Mouse (Mus musculus): ENCODE measurements at regions not wholly inside any gene's neighbourhood (a gene's known extent, or its start where the extent isn't known, plus 50 kb on each side); places are given as distances from the start of the nearest gene placed in this dataset.

DNA sequence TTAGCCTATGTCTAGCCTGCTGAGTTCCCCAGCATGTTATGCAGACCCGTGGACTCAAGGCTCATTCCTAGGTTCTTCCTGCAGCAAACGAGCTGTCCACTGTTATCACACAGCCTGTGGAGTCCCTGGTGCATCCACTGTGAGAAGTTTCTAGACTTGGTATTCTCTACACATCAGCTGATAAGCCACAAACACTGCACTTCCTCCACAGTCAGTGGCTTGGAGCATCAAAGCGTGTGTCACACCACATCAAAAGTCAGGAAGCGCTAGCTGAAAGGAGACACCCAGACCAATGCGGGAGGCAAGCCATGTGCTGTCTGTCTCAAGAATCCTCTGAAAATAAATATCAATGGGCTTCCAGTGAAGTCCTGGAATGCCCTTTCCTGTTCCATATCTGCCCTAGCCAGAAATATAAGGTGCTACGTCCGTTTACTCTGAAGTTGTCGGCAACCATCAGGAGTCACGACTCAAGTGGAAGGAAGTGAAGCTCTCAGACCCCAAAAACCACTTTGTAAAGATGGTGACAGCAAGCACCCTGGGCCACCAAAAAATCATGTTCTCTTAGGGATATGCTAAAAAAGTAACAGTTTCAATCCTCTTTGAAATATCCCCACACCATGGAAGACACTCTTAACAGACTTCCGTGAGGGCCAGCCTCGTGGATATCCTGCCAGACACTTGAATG is 227.7 kb downstream of the Adgrl2 start:
- ATAC-seq (replicated peaks in 1 of 2; ENCODE audit: insufficient read depth in 1 of 2, low FRiP score in 2 of 2, low TSS enrichment in 1 of 2, low read depth in 1 of 2, poor library complexity in 2 of 2, severe bottlenecking in 2 of 2) = peak; percentile 84 to 89

DNA sequence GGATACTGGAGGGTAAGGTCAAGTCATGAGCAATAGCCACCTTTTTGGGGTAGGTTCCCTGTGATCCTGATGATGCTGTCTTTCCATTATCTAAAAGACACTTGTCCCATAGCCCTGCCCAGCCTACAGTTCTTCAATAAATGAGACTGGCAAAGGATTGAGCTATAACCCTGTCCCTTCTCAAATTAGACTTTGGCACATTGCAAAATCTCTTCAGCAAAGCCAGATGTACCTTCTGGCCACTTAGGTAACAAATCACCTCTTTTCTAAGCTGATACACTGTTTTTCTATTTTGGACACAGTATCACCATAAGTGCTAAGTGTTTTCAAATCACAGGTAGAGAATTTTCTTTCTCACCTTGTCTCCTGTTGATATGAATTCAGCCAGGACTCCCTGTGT is 228.8 kb downstream of the Adgrl2 start:
- no peak for ATAC-seq (replicated peaks in 1 of 2; ENCODE audit: insufficient read depth in 1 of 2, low FRiP score in 2 of 2, low TSS enrichment in 1 of 2, low read depth in 1 of 2, poor library complexity in 2 of 2, severe bottlenecking in 2 of 2)

DNA sequence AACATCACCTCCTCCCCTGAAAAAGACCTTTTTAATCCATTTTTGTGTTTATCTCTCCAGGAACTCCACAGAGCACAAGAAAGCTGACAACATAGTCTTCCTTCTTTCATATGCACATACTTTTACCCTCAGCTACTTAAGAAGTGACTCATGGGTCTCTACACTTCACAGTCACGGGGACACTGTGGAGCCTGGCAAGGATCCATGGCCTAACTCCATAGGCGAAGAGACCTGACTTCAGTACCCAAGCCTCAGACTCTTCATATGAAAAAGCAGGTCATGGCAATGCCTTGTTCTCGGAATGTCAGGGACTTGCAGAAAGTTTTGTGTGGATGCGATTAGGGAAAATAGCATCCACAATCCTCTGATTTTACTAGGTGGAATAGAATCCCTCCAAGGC is 230.9 kb downstream of the Adgrl2 start:
- ATAC-seq (replicated peaks in 1 of 2; ENCODE audit: insufficient read depth in 1 of 2, low FRiP score in 2 of 2, low TSS enrichment in 1 of 2, low read depth in 1 of 2, poor library complexity in 2 of 2, severe bottlenecking in 2 of 2) = no peak

DNA sequence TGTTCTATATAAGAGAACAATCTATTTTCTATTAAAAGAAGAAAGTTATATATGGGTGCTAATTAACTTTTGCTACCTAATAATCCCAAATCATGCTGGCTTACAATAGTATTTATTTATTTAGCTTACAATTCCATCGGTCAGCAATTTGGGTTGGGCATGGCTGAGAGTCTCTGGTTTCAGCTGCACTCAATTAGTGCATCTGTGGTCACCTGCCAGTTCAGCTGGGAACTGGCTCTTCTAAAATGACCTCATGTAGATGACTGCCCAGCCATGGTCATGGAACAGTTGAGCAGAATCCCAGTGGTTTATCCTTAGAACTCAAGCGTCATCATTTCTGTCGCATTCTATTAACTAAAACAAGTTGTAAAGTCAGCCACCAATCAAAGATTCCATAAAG is 244.1 kb downstream of the Adgrl2 start:
- no peak for ATAC-seq (replicated peaks in 1 of 2; ENCODE audit: insufficient read depth in 1 of 2, low FRiP score in 2 of 2, low TSS enrichment in 1 of 2, low read depth in 1 of 2, poor library complexity in 2 of 2, severe bottlenecking in 2 of 2)

DNA sequence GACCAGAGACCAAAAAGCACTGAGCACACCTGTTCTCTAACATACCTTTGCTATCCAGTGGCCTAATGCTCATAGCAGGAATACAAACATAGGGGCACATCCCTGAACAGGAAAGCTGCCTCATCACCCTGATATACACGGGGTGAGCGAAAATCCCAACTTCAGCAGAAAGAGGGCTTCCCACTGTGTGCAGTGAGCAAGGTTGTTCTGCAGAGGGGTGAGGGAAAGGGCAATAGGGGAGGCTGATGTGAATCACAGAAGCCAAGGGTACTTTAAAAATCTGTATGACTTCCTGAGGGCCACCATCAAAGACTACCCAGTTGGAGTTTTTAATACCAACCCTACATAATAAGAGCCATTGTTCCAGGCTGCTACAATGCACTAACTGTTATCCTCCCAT is 245.7 kb downstream of the Adgrl2 start:
- ATAC-seq (replicated peaks in 1 of 2; ENCODE audit: insufficient read depth in 1 of 2, low FRiP score in 2 of 2, low TSS enrichment in 1 of 2, low read depth in 1 of 2, poor library complexity in 2 of 2, severe bottlenecking in 2 of 2) = no peak

DNA sequence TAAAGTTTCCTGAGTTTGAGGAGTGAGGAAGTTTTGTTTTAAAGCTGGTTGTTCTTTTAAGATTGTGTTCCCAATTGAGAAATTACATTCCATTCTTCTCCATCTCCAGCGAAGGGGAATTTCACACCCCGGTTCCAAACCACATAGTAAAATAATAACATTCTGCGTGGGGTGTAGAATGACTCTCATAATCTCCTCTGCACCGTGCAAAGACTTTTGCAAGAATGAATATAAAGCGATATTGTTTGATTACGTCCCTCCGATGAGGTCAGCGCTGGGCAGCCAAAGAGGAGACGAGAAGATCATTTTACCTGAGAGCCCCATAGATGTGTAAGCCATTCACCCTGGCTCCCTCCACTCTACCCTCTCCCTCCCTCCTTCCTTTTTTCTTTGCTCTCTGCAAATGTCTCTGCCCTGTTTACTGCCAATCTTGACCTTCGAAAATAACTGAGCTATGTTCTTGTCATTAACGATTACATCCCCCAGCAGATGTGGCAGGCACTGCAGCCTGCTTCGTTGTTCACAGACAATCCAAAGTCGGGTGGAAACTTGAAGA is 256.1 kb downstream of the Adgrl2 start:
- no peak for ATAC-seq (replicated peaks in 1 of 2; ENCODE audit: insufficient read depth in 1 of 2, low FRiP score in 2 of 2, low TSS enrichment in 1 of 2, low read depth in 1 of 2, poor library complexity in 2 of 2, severe bottlenecking in 2 of 2)

DNA sequence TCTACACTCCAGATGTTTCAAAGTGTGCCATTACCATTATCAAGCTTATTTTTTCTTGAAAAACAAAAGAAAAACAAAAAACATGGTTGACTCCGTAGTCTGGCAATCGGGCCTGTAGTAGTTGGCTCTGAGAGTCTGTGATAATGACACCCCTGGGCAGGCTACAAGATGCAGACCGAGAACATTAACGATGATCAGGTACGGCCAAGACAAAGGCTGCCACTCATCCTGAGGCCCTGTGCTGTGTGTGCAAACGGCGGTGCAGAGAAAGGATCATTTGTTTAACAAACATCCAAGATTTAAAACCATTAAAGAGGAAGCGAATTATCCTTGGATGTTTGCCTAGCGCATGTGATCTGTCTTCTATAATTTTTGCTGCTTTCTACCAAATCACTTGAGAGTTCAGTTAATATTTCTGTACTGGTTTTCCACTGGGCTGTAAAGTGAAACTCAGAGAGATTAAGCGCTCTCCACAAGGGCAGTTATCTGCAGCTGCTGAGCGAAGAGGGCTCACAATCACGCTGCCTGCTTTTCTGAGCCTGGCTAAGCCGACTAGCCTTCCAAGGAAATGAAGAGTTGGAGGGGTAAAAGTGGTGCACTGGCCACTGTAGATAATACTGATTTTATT is 257.0 kb downstream of the Adgrl2 start:
- no peak for ATAC-seq (replicated peaks in 1 of 2; ENCODE audit: insufficient read depth in 1 of 2, low FRiP score in 2 of 2, low TSS enrichment in 1 of 2, low read depth in 1 of 2, poor library complexity in 2 of 2, severe bottlenecking in 2 of 2)

DNA sequence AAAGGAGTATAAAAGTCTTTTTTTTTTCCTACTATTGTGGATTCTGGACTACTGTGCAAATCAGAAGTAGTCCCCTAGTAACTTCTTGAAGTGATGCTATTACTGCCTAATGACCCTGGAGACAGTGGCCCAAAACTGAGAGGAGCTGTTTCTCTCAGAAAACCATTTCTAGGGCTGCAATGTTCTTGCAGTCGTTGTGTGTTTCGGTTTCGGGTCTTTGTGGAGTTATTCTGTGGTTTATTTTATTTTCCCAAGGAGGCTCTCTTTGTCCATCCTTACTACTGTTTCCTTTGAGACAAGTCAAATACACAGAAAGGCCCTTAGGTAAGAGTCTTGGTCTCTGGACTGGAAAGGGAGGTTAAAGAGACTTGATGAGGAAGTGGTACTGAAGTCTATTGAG is 258.9 kb downstream of the Adgrl2 start:
- no peak for ATAC-seq (replicated peaks in 1 of 2; ENCODE audit: insufficient read depth in 1 of 2, low FRiP score in 2 of 2, low TSS enrichment in 1 of 2, low read depth in 1 of 2, poor library complexity in 2 of 2, severe bottlenecking in 2 of 2)

DNA sequence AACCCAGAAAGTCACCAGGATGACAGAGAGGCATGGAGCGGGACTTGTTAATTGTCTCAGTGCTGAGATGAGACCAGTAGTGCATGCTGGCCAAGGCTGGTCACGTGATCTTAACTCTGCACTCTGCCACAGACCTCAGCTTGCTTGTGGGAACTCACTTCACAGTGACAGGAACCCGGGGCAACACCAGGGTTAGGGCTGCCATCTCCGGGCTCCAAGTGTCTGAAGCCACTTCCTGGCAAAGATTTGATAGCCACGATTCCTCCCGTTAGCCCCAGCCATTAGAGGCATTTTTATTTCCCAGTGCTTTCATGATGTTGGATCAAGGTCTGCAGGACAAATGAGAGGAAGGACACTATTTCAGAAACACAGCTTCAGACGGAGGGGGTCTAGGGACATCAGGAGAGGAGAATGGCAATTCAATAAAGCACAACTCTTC is 261.1 kb downstream of the Adgrl2 start:
- ATAC-seq (replicated peaks in 1 of 2; ENCODE audit: insufficient read depth in 1 of 2, low FRiP score in 2 of 2, low TSS enrichment in 1 of 2, low read depth in 1 of 2, poor library complexity in 2 of 2, severe bottlenecking in 2 of 2) = peak; percentile 86 to 90

DNA sequence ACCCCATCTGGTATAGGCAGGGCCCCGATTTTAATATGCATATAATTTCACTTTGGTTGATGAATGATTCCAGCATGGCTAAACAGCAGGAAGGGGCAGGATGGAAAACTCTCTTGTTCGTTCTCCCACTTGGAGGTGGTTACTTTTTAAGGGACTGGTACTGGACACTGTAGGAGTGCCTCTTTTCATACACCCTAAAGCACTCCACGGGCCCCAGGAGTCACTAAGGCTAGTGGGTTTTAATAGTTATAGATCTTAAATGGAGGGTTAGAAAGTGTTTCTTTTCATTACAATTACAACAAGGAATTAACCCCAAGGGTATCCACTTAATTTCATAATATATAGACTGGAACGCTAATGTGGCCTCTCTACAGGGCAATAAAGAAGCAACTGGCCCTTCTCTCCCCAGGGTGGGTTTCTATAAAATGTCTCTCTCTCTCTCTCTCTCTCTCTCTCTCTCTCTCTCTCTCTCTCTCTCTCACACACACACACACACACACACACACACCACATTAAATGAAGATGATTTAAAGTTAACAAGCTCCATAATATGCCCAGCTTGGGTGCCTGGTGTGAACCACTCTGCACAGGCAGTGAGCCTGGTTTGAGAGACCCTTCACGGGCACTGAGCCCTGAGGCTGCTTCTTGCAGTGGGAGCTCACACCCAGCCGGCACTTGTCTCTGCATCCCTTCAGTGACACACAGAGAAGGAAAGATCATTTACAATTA is 261.7 kb downstream of the Adgrl2 start:
- no peak for ATAC-seq (replicated peaks in 1 of 2; ENCODE audit: insufficient read depth in 1 of 2, low FRiP score in 2 of 2, low TSS enrichment in 1 of 2, low read depth in 1 of 2, poor library complexity in 2 of 2, severe bottlenecking in 2 of 2)

DNA sequence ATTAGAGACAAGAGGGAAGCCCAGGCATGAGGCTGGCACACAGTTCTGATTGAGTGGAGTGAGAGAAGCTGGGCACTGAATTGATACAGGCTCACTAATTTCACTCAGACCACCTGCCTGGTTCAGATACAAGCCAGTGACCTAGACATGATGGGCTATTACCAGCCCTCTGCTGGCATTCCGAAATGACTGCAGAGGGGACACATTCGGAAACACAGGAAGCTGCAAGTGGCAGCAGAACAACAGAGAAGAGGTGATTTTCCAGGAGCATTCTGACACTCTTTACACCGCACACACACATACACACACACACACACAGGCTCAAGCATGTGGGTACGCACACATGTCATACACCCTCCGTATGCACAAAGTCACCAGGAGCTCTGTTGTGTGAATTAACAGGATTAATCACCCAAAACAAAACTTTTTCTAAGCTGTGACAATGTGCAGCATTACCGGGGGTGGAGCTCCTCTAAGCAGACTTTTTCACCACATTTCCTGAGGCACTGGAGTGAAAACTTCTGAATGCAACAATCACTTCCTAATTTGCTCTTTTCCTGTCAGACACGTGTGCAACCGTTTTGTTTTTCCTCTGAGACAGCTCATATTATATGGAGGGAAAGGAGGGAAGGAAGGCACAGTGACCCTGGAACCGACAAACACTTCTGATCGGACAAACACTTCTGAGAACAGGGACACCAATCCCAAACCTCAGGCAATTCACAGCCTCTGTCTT is 263.6 kb downstream of the Adgrl2 start:
- peak; percentile 56 to 58; a peak in 3 of 4 replicates for ATAC-seq (replicated peaks in 1 of 2; ENCODE audit: insufficient read depth in 1 of 2, low FRiP score in 2 of 2, low TSS enrichment in 1 of 2, low read depth in 1 of 2, poor library complexity in 2 of 2, severe bottlenecking in 2 of 2)

DNA sequence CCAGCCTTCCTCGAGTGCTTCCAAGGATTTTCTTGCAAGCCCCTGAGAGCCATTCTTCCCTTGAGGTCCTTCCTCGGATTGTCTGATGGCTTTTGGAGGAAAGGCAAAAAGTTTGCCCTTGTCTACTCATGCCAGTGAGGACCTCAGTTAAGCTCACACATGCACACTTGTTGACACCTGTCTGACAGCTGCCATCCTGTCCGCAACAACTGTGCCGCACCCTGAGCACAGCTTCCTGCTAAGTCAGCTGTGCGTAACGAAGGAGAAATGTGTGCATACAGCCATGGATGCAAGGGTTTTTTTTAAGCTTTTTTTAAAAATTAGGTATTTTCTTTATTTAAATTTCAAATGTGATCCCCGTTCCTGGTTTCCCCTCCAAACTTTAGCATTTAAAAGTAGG is 293.8 kb downstream of the Adgrl2 start:
- ATAC-seq (replicated peaks in 1 of 2; ENCODE audit: insufficient read depth in 1 of 2, low FRiP score in 2 of 2, low TSS enrichment in 1 of 2, low read depth in 1 of 2, poor library complexity in 2 of 2, severe bottlenecking in 2 of 2) = no peak

DNA sequence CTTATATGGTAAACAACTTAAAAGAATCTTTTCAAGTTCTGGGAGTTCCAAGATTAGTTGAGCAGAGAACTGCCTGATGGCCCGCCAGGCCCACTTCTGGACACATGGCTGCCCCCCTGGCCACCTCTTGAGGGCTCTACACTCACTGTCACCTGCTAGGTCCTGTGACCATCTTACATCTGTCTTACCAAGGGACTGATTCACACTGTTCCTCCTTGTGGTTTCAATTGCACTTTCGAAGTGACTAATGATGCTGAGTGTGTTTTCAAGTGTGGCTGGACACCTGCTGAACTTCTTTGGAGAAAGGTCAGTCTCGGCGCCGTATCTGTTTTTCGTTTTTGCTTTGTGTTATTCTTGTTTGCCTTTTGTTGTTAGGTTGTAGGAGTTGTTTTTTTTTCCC is 294.9 kb downstream of the Adgrl2 start:
- no peak for ATAC-seq (replicated peaks in 1 of 2; ENCODE audit: insufficient read depth in 1 of 2, low FRiP score in 2 of 2, low TSS enrichment in 1 of 2, low read depth in 1 of 2, poor library complexity in 2 of 2, severe bottlenecking in 2 of 2)

DNA sequence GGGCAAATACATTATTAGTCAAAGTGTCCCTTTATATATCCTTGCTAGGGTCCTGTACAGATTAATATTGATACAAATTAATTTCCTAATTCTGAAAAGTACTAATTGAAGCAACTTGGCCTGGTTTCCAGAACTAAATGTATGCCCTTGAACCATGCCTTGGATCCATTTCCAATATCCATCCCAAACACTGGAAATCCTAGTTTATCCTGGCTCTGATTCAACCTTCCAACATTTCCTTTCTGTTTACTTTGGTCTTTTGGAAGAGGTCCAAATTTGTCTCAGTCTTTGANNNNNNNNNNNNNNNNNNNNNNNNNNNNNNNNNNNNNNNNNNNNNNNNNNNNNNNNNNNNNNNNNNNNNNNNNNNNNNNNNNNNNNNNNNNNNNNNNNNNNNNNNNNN is 307.2 kb downstream of the Adgrl2 start:
- no peak for ATAC-seq (replicated peaks in 1 of 2; ENCODE audit: insufficient read depth in 1 of 2, low FRiP score in 2 of 2, low TSS enrichment in 1 of 2, low read depth in 1 of 2, poor library complexity in 2 of 2, severe bottlenecking in 2 of 2)

DNA sequence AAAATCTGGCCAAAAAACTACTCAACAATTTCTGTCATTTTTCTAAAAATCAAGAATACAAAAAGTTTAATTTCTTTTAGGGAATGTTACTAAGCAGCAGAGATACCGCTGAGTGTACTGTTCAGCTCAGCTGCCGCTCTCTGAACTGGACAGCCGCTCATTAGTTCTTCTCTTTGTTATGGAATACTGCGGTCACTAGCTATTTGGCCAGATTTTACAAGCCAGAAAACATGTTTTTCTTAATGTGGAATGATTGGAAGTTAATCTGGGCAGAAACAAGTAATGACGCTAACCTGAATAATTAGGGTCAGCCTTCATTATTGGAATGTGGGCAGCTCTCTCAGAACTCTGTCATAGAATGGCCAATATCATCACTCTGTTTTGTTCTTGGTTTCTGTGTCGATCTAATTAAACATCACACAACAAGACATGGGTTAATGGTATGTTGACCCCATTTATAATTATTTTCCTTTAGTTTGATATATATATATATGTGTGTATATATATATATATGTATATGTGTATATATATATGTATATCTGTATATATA is 307.8 kb downstream of the Adgrl2 start:
- ATAC-seq (replicated peaks in 1 of 2; ENCODE audit: insufficient read depth in 1 of 2, low FRiP score in 2 of 2, low TSS enrichment in 1 of 2, low read depth in 1 of 2, poor library complexity in 2 of 2, severe bottlenecking in 2 of 2) = no peak

DNA sequence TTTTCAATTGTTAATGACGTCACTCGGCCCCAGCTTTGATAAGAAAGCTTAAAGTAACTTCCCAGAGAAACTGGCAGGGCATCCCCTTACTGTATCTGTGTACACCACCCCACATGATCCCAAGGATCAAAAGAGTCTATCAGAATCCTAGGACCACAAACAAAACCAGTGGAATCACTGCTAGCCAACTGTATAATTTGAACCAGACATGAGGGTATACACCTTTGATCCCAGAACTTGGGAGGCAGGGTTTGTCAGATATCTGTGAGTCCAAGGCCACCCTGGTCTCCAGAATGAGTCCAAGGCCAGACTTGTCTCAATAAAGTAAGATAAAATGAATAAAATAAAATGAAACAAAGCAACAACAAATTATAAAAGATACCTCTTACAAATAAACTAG is 309.2 kb downstream of the Adgrl2 start:
- no peak for ATAC-seq (replicated peaks in 1 of 2; ENCODE audit: insufficient read depth in 1 of 2, low FRiP score in 2 of 2, low TSS enrichment in 1 of 2, low read depth in 1 of 2, poor library complexity in 2 of 2, severe bottlenecking in 2 of 2)

DNA sequence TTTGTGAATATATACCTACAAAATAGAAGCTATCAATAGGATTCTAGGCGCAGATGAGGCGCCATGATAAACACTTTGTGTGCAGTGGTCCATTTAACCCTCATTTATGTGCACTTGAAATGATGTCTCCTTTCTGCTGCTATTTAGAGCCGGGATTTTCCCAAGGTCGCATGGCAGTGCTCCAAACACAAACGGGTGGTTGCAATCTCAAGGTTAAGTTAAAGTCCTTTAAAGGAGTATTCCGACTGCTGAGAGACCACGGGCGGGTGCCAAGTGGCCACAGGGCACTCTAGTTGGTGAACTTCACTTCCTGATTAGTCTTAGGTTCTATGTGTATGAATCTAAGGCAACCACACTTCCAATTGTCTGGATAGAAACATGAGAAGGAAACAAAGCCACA is 309.6 kb downstream of the Adgrl2 start:
- no peak for ATAC-seq (replicated peaks in 1 of 2; ENCODE audit: insufficient read depth in 1 of 2, low FRiP score in 2 of 2, low TSS enrichment in 1 of 2, low read depth in 1 of 2, poor library complexity in 2 of 2, severe bottlenecking in 2 of 2)

All from hematopoietic stem cell, adult 5-6 weeks (primary cell).